Mouse (Mus musculus): ENCODE measurements around the gene Cckar.

Gene Cckar

DNA sequence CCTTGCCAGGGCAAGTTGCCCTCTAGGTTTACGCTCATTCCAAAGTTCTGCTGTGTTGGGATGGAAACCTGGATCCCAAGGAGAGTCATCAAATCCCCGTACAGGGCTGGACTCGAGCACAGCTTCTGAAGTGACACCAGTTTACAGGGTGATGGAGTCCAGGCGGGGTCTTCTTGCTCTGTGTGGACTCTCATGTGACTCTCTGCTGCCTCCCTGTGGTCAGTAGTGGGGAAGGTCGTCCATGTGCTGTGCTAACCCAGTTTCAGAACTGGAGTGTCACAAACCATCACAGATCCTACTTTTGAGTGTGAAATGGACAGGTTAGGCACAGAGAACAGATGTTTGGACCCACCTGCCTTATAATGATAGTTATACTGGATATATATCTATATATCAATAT is 35.2 kb downstream of the Cckar start:
- peak; percentile 33 for DNase-seq (ENCODE audit: low read depth)

DNA sequence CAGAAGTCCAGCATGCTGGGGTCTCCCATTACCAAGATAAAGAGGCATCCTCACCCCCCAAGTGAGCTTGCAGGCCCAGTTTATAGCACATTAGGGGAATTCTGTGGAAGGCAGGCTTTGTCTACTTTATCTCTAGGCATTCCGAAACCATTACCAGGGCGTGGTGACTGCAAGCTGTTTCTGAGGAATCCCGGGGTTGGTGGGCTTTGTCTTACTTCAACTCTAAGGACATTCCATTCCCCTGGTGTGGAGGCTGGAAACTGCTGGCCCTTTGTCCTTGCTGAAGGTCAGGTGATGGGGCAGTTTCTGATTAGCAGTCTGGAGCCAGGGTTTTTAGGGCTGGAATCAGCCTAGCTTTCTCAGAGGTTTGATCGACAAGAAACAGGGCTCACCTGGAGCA is 36.0 kb downstream of the Cckar start:
- DNase-seq (ENCODE audit: low read depth): no peak

DNA sequence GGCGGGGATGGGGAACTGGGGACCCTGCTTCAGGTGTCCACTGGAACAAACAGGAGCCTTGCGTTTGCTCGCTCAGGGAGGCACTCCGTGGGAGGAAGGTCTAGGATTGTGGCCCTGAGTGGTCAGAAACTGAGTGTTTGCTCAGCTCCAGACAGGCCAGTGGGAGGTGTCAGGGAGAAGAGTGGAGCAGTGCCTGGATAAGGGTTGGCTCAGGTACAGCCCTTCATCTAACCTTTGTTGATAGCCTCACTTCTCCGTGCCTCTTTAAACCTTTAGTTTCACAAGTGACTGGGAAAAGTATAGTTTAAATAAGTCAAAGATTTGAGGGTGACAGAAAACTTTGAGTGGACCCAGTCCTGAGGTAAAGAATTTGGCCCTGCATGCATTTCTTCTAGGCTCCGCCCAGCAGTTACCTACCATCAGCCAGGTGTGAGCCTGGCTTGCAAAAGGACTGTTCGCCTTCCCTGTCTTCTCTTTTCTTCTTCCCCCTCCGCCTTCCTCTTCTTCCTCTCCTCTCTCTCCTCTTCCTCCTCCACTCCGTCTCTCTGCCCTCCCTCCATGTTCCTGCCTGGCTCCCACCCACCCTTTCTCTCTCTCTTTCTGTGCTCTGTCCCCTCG is 37.1 kb downstream of the Cckar start:
- DNase-seq (ENCODE audit: low read depth): no peak

DNA sequence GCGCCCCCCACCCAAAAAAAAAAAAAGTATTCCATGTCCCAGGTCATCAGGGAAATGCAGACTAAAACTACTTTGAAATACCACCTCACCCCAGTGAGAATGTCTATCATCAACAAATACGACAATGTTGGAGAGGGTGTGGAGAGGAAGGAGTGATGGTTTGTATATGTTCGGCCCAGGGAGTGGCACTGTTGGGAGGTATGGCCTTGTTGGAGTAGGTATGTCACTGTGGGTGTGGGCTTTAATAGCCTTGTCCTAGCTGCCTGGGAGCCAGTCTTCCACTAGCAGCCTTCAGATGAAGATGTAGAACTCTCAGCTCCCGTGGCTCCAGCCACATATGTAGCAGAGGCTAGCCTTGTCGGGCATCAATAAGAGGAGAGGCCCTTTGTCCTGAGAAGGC is 39.5 kb downstream of the Cckar start:
- no peak for DNase-seq (ENCODE audit: low read depth)

DNA sequence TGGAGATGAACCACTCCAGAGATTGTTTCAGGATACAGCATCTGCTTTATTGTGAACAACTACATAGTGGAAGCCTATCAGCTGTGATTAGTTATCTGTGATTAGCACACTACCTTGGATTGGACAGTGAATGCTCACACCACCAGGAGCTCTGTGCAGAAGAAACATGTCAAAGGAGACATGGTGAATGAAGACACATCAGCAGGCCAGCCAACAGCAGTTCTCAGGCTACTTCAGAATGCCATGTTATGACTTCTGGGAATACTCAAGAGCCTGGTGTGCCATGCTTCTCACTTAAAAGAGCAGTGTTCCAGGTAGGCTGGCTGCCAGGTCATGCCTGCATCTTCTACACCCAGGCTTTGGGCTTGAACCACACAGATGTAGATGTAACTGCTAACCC is 43.8 kb downstream of the Cckar start:
- DNase-seq (ENCODE audit: low read depth): no peak

DNA sequence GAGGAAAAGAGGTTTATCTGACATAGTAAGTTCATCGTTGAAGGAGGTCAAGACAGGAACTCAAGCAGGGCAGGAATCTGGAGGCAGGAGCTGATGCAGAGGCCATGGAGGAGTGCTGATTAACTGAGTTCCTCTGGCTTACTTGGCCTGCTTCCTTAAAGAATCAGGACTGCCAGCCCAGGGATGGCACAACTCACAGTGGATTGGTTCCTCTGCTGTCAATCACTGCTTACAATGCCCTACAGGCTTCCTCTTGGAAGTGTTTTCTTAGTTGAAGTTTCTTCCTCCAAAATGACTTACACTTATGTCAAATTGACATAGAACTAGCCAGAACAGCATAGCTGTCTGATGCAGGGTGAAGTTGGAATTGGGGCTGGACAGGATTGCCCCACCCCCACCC is 45.1 kb downstream of the Cckar start:
- no peak for DNase-seq (ENCODE audit: low read depth)

DNA sequence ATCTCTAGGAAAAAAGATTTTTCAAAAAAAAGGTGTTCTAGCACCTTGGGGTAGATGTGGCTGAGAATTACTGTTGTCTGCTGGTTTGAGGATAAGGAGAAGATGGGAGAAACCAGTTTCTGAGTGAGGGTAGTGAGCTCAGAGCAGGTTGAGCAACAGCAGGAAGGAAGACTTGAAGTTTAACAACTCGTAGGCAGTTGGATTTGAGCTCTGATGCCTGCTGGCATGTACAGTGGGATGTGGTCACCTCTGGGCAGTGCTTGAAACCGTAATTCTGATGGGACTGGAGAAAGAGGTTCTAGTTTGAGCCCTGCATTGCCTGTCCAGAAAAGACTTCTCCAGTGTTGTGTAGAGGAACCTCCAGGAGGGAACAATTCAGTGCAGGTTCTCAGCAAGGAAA is 46.0 kb downstream of the Cckar start:
- no peak for DNase-seq (ENCODE audit: low read depth)

DNA sequence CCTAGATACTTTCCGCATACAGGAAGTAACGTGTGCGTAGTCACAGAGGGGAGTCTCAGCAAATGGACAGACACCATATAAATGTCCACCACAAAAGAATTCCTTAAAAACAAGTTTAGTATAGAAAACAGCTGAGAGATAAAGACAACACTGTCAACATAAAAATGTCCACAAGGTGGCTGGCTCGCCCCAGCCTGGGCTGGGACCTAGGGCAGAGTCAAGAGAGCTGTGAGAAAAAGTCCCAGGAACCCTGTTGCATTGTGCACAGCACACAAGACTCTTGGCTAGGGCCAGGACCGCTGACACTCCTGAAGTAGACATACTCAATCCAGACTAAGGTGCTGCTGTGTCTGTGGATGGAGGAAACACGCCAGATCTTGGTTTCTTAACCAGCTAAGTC is 49.6 kb downstream of the Cckar start:
- no peak for DNase-seq (ENCODE audit: low read depth)

DNA sequence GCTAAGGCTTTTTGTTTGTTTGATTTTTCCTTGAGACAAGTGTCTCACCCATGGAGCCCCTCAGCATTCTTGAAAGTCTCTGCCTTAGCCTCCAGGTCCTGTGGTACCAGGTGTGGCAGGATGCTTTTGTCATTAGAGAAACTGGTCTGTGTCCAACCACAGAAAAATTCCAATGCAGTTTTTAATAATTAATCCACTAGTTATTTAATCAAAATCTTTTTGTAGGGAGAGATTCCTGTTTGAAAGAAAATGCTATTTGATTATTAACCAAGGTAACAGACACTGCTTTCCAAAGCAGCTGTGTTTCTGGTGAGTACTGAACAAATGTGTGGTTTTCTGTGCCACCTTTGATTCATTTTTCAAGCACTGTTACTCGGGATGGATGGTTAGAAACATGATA is 50.9 kb downstream of the Cckar start:
- no peak for DNase-seq (ENCODE audit: low read depth)

Data from c-Kit-positive CD71-negative TER-119-negative erythroid progenitor cells, embryonic 14.5 days (primary cell).